Mouse (Mus musculus) brain, embryonic 14.5 days (tissue): ENCODE data around the gene Ankrd31. TPM values are rescaled to one million over a fixed set of nuclear protein-coding genes. Genes with fewer than 3 reads are reported as not detected.
"Not testable (repeated sequence)": the region's sequence is repeated elsewhere in the genome, so short reads cannot be mapped to it uniquely, and the experiment has no call there.

Experiments used
- DNase-seq: peaks from one replicate; pipeline ENCODE4 v3.0.0-alpha.2; 2011; ENCODE audit warnings: low read depth
- CTCF ChIP-seq: fragments of 200-500 bp; IDR thresholded peaks from 2 replicates; pipeline ENCODE4 v1.5.1; 2012; ENCODE audit warnings: inconsistent platforms, mild to moderate bottlenecking, moderate library complexity, borderline replicate concordance; ENCODE audit not compliant: insufficient read depth, insufficient read length; ENCODE audit errors: extremely low read depth
- POLR2A ChIP-seq: fragments of 200-500 bp; IDR thresholded peaks from 2 replicates; pipeline ENCODE4 v1.6.1; 2012; ENCODE audit warnings: mild to moderate bottlenecking, inconsistent platforms, borderline replicate concordance; ENCODE audit not compliant: poor library complexity, insufficient read depth, insufficient read length, severe bottlenecking; ENCODE audit errors: extremely low read depth
- polyA plus RNA-seq: library from polyadenylated mRNA; depleted of rRNA; stranded (reverse); fragments of >200 nt; gene quantifications from 2 replicates; pipeline ENCODE4 v1.2.3, GENCODE M21; 2012

Gene Ankrd31
- polyA plus RNA-seq, 1 experiment = 0.03 TPM

DNA sequence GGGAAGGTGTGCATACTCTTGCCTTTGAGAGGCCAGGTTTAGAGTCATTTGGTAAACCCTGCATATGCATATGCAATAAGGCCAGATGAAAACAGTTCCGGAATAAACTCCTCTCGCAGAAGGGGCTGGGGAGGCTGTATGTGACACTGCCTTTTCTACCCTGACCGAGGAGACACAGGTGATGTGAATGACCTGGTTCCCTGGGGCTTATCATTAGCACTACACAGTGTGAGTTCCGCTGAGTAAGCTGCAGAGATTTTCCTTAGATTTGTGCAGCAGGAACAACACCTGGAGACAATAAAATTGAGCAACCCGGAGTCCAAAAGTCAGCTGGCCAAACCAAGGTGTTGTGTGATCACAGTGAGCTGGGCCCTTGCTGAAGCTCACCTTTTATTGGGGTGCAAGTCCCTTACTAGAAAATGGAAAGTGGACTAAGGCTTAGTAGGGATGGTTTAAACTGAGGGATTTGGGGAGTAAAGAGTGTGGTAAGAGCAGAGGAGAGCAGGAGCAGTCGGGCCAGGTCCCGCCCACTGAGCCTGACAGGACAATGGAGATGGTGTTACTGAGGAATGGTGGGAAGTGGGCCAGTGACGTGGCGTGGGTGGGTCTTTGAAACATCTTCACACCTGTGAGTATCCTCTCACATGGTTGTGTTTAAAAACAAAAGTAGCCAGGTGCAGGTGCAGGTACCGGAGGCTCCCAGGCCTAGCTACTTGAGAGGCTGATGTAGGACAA, 178.1 kb downstream of the Ankrd31 start:
- TF ChIP-seq POLR2A (no peak), CTCF (no peak)
- DNase-seq = no peak

DNA sequence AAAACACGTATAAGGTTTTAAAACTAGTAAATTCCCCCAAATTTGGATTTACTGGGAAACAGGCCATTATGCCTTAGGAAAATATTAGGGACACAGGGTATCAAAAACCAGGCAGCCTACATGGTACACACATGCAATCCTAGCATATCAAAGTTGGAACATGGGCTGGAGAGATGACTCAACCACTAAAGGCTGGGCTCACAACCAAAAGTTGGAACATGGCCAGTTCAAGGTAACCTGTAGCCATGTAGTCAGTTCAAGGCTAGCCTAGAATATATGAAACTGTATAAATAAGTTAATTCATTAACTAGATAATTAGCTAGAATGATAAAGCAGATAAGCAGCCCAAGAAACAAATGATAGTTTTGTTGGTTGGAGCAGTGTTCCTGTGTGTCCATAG, 179.7 kb downstream of the Ankrd31 start:
- no peak for DNase-seq
- TF ChIP-seq POLR2A (no peak), CTCF (no peak)

DNA sequence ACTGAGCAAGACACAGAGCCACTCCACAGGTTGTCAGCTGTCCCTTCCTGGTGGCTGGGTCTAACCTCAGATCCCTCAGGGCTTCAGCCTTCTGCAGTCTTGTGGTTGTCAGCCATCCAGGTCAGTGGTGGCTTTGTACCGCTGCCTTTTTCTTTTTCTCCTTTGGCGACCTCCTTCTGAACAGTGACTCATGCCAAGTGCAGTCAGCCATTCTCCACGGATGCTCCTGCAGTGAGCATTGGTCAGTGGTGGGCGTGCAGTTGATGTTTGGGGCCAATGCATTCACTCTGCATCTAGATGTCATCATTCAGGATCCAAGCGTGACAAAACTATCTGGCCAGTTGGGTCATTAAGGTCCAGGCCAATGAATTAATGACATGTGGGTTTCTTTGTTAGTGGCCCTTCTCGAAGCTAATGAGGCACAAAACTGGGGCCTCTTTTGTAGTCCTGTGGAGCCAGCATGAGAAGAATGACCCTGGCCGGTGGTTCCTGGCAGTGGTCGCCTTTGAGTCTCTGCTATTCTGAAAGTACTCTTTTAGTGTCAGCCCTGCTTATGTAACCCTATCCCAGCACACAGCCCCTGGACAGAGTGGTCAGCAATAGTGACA, 180.5 kb downstream of the Ankrd31 start:
- TF ChIP-seq POLR2A = no peak
- no peak for TF ChIP-seq CTCF
- no peak for DNase-seq

DNA sequence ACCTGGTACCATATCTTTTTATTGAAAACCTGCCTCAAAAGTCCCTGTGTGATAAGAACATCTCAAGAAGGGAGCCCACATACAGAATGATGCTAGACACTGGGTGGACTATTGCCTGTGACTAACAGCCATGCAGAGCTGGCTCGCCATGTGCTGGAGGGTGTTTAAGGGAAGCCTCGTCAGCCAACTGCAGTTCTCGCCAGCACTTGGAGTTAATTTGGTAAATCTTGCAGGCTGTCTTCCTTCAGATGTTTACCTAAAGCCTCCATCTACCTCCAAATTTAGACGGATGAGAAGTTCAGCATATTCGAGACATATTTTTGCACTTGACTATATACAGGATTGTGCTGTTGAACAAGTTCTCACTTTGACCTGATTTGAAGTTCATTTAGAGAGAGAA, 184.7 kb downstream of the Ankrd31 start:
- DNase-seq = no peak
- no peak for TF ChIP-seq CTCF
- TF ChIP-seq POLR2A = no peak

DNA sequence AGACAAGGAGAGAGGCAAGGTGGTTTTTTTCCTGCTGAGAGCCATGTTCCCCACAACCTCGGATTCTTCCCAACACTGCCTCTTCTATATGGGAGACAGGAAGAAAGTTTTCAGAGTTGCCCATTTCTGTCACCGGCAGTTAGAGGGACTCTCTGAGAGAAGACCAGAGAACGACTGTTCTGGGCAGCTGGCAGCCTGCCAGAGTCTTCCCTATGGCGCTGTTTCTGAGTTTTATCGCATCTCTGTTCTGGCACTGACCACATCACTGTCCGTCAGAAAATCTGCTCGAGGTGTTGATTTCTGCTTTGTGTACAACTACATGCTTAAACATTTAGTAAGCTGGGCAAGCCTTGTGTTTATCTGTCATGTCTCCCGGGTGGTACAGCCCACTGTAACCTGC, 185.3 kb downstream of the Ankrd31 start:
- DNase-seq = no peak
- TF ChIP-seq POLR2A = no peak
- no peak for TF ChIP-seq CTCF

DNA sequence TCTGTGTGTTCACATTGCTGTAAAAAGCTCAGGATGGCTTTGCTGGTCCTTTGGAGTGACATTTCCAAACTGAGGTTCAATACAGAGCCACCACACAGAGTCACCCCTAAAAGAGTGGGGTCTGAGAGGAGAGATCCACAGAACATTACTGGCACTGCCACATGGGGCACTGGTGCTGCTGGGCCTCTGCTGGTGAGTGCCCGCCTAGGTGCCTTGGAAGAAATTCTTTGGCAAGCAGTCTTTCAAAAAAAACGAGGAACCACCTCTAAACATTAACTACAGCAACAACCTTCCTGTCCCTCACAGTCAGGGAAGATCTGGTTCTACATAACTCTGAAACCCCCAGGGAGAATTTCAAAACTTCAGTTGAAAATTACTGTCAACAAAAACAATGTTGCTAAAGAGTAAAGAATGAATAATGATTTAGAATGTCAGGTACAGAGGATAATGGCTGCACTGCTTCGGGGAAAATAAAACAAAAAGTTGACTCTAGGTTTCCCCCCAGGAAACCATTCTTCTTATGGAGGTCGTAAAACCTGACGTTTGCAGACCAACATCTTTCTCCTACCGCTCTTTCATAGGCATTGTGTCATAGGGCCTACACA, 188.2 kb downstream of the Ankrd31 start:
- TF ChIP-seq POLR2A (no peak), CTCF (no peak)
- DNase-seq = no peak

DNA sequence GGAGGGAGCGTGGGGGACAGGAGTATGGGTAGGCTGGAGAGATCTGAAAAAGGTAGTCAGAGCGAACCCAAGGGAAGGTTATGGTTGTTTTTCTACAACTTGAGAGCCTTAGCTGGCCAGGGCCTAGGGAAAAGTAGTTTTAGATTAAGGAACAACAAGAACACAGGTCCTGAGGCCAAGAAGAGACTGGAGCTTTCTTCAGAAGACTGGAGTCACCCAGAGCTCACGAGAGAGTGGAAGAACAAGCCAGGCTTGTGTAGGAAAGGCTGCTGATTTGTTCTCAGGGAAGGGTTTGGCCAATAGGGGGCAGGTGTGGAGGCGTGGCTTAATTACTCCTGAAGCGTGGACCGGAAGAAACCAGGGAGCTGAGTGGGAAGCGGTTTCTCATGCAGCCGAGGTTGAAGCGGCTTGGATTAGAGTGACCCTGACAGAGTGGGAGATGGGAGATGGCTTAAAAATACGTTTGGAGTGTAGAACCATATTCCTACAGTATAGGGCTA, 189.0 kb downstream of the Ankrd31 start:
- TF ChIP-seq POLR2A (no peak), CTCF (no peak)
- no peak for DNase-seq

DNA sequence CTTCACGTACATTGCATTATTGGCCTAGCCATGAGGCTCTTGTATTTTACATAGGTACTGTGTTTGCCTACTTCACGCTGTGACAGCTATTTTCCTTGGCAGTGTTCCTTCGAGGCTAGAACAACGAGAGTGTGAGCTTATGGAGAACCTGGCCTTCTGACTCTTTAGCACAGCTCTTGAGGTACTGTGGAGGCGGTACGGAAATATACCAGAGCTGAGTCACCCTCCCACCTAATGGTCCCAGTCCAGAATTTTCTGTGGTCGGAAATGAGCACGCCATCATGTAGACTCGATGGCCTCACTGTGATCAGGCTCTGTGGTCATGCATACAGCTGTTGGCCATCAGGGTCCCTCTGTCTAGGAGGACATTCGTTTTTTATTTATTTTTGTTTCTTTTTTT, 191.6 kb downstream of the Ankrd31 start:
- TF ChIP-seq CTCF (no peak), POLR2A (no peak)
- no peak for DNase-seq

DNA sequence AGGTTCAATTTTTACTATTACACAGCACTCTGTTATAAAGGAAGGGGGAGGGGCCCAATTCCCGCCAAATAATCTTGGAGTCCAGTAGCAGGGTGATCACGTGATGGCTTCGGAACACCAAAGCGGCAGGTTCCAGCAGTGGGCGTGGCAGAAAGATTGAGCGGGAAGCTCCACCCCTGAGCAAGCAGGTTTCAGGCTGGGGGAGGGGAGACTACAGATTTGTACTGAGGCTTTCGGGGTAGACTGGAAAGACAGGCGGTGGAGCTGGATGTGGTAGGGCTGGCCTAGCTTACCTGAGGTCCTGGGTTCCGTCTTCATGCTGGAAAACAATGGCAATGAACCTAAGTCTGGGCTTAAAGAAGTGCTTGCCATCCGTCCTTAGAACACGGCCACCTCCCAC, 193.4 kb downstream of the Ankrd31 start:
- not testable (repeated sequence) for DNase-seq

DNA sequence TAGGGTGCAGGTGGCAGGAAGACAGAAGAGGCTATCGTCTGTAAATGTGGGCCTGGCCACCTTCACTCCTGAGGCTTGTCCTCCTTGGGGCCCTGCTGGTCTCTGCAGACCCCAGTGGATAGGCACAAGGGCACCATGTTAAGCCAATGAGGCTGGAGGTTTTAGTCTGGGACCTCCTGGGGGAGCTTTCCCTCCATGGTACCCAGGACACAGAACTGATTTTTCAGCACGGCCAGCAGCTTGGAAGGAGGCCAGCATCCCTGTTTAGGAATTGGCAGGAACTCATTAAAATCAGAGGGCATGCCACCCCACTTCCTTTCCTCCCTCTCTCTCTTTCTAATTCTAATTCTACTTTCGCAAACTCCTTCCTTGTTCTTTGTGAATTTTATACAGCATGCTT, 195.5 kb downstream of the Ankrd31 start:
- TF ChIP-seq POLR2A = no peak
- no peak for TF ChIP-seq CTCF
- DNase-seq = peak; percentile 79

DNA sequence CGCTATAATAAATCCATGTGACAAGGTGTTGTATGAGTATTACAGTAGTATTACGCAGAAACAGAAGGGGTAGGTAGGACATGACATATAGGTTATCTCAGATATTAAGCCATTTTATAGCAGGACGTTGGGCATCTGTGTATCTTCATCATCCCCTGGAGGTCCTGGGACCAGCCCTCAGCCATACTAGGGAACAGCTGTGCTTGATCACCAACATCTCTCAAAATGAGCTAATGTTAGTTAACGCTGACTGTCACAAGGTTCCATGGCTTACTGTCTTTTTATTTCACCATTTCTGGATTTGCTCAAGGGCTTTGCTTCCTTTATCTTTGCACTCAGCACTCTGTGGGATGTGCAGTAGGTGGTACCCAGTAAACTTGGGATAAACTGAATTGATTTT, 197.7 kb downstream of the Ankrd31 start:
- no peak for TF ChIP-seq POLR2A
- TF ChIP-seq CTCF = no peak
- DNase-seq = no peak

DNA sequence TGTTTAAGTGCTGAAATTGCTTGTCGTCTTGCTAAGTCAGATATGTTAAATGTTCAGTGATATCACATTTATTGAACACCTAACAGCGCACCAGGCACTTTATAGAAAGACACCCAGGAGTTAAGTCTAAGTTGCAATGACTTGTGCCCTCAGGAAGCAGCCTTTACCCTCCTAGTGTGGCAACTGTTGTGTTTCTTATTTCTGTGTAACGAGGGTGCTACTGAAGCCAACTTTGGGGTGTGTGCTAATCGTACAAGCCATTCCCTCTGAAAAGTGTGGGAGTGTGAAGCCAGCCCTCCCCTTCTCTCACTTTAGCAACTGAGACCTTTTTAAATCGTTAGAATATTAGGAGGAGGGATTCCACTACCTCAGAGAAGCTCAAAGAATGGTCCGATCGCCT, 199.7 kb downstream of the Ankrd31 start:
- no peak for TF ChIP-seq POLR2A
- TF ChIP-seq CTCF = no peak
- no peak for DNase-seq
